Mouse (Mus musculus): ENCODE results near the gene Cacna1c. TPM values are rescaled to one million over a fixed set of nuclear protein-coding genes. Genes with fewer than 3 reads are reported as not detected.
"Not testable (repeated sequence)": the region's sequence is repeated elsewhere in the genome, so short reads cannot be mapped to it uniquely, and the experiment has no call there.

The Cacna1c gene
- polyA plus RNA-seq, 1 experiment from 2014 or later: 7.1 TPM

- no peak overlapping the region for H3K4me2 ChIP-seq (ENCODE audit: low read length)
- no peak overlapping the region for H3K27ac ChIP-seq (replicated peaks; ENCODE audit: low read depth, low read length)
- H3K36me3 ChIP-seq (ENCODE audit: control insufficient read depth, insufficient read depth, low read length): peaks cover 48% of the 10 kb centered on the region
Measured at GRCm38 (mm10) chr6:119217661-119218060, 21.4 kb upstream of the Cacna1c start.

GRCm38 (mm10) chr6:119215040-119215613 lies 18.9 kb upstream of the Cacna1c start:
- DNase-seq (no peak), ATAC-seq (ENCODE audit: low FRiP score, low TSS enrichment) (no peak)
- H3K4me1 ChIP-seq (ENCODE audit: control insufficient read depth, insufficient read depth, low read length): no peaks in the 10 kb centered on the region
- no peaks in the 10 kb centered on the region for H3K9me3 ChIP-seq (ENCODE audit: control insufficient read depth, low read length)
- H3K4me2 ChIP-seq (ENCODE audit: low read length): no peak overlapping the region
- no peak overlapping the region for H3K9ac ChIP-seq (replicated peaks; ENCODE audit: low read length)
- no peaks in the 10 kb centered on the region for H3K27me3 ChIP-seq (ENCODE audit: control insufficient read depth, insufficient read depth, low read length)
- 93% methylated on average over 10 of the region's 10 CpGs for WGBS
- H3K4me3 ChIP-seq (replicated peaks; ENCODE audit: low read depth, low read length): no peak overlapping the region
- peaks cover 46% of the 10 kb centered on the region for H3K36me3 ChIP-seq (ENCODE audit: control insufficient read depth, insufficient read depth, low read length)
- no peak overlapping the region for H3K27ac ChIP-seq (replicated peaks; ENCODE audit: low read depth, low read length)

More at GRCm38 (mm10) chr6:119217661-119218060, 21.4 kb upstream of the Cacna1c start:
- WGBS: 78% methylated on average over 4 of the region's 4 CpGs
- no peak for ATAC-seq (ENCODE audit: low FRiP score, low TSS enrichment)
- no peak overlapping the region for H3K4me3 ChIP-seq (replicated peaks; ENCODE audit: low read depth, low read length)
- no peak overlapping the region for H3K9ac ChIP-seq (replicated peaks; ENCODE audit: low read length)
- no peaks in the 10 kb centered on the region for H3K9me3 ChIP-seq (ENCODE audit: control insufficient read depth, low read length)
- no peaks in the 10 kb centered on the region for H3K4me1 ChIP-seq (ENCODE audit: control insufficient read depth, insufficient read depth, low read length)
- H3K27me3 ChIP-seq (ENCODE audit: control insufficient read depth, insufficient read depth, low read length): no peaks in the 10 kb centered on the region
- DNase-seq: no peak

- WGBS: 87% methylated on average over 6 of the region's 6 CpGs
- no peaks in the 10 kb centered on the region for H3K4me1 ChIP-seq (ENCODE audit: control insufficient read depth, insufficient read depth, low read length)
- DNase-seq (no peak), ATAC-seq (ENCODE audit: low FRiP score, low TSS enrichment) (no peak)
- H3K27ac ChIP-seq (replicated peaks; ENCODE audit: low read depth, low read length): no peak overlapping the region
- no peaks in the 10 kb centered on the region for H3K9me3 ChIP-seq (ENCODE audit: control insufficient read depth, low read length)
- H3K36me3 ChIP-seq (ENCODE audit: control insufficient read depth, insufficient read depth, low read length): peaks cover 46% of the 10 kb centered on the region
- no peak overlapping the region for H3K4me3 ChIP-seq (replicated peaks; ENCODE audit: low read depth, low read length)
- no peak overlapping the region for H3K9ac ChIP-seq (replicated peaks; ENCODE audit: low read length)
- no peak overlapping the region for H3K4me2 ChIP-seq (ENCODE audit: low read length)
- H3K27me3 ChIP-seq (ENCODE audit: control insufficient read depth, insufficient read depth, low read length): no peaks in the 10 kb centered on the region
Measured at GRCm38 (mm10) chr6:119214190-119214589, 18.0 kb upstream of the Cacna1c start.

GRCm38 (mm10) chr6:119213375-119213774 lies 17.2 kb upstream of the Cacna1c start:
- H3K27ac ChIP-seq (replicated peaks; ENCODE audit: low read depth, low read length): no peak overlapping the region
- DNase-seq (no peak), ATAC-seq (ENCODE audit: low FRiP score, low TSS enrichment) (no peak)
- H3K27me3 ChIP-seq (ENCODE audit: control insufficient read depth, insufficient read depth, low read length): no peaks in the 10 kb centered on the region
- no peaks in the 10 kb centered on the region for H3K9me3 ChIP-seq (ENCODE audit: control insufficient read depth, low read length)
- no peak overlapping the region for H3K9ac ChIP-seq (replicated peaks; ENCODE audit: low read length)
- WGBS: 92% methylated on average over 5 of the region's 5 CpGs
- no peaks in the 10 kb centered on the region for H3K4me1 ChIP-seq (ENCODE audit: control insufficient read depth, insufficient read depth, low read length)
- H3K36me3 ChIP-seq (ENCODE audit: control insufficient read depth, insufficient read depth, low read length): peaks cover 44% of the 10 kb centered on the region
- H3K4me2 ChIP-seq (ENCODE audit: low read length): no peak overlapping the region
- no peak overlapping the region for H3K4me3 ChIP-seq (replicated peaks; ENCODE audit: low read depth, low read length)

- not testable (repeated sequence) for H3K27ac ChIP-seq (replicated peaks; ENCODE audit: low read depth, low read length); H3K27me3 ChIP-seq (ENCODE audit: control insufficient read depth, insufficient read depth, low read length); H3K4me1 ChIP-seq (ENCODE audit: control insufficient read depth, insufficient read depth, low read length); H3K9ac ChIP-seq (replicated peaks; ENCODE audit: low read length); DNase-seq; H3K4me3 ChIP-seq (replicated peaks; ENCODE audit: low read depth, low read length); H3K4me2 ChIP-seq (ENCODE audit: low read length); ATAC-seq (ENCODE audit: low FRiP score, low TSS enrichment); H3K9me3 ChIP-seq (ENCODE audit: control insufficient read depth, low read length)
- H3K36me3 ChIP-seq (ENCODE audit: control insufficient read depth, insufficient read depth, low read length): peaks cover 21% of the 10 kb centered on the region
- WGBS: 89% methylated on average over 7 of the region's 7 CpGs
Measured at GRCm38 (mm10) chr6:119206006-119206405, 9.8 kb upstream of the Cacna1c start.

- Histone ChIP-seq H3K4me2 (ENCODE audit: low read length) (no peak overlapping the region), H3K9me3 (ENCODE audit: control insufficient read depth, low read length) (no peaks in the 10 kb centered on the region), H3K36me3 (ENCODE audit: control insufficient read depth, insufficient read depth, low read length) (peaks cover 25% of the 10 kb centered on the region), H3K4me1 (ENCODE audit: control insufficient read depth, insufficient read depth, low read length) (0 out of 2 replicates have a peak, but pooled peaks cover 3% of the 10 kb centered on the region), H3K9ac (replicated peaks; ENCODE audit: low read length) (no peak overlapping the region), H3K4me3 (replicated peaks; ENCODE audit: low read depth, low read length) (no peak overlapping the region), H3K27ac (replicated peaks; ENCODE audit: low read depth, low read length) (no peak overlapping the region), H3K27me3 (ENCODE audit: control insufficient read depth, insufficient read depth, low read length) (no peaks in the 10 kb centered on the region)
- ATAC-seq (ENCODE audit: low FRiP score, low TSS enrichment): no peak
- 54% methylated on average over 3 of the region's 3 CpGs for WGBS
- no peak for DNase-seq
Measured at GRCm38 (mm10) chr6:119204915-119205314, 8.7 kb upstream of the Cacna1c start.

GRCm38 (mm10) chr6:119204286-119204685 lies 8.1 kb upstream of the Cacna1c start:
- H3K36me3 ChIP-seq (ENCODE audit: control insufficient read depth, insufficient read depth, low read length): peaks cover 25% of the 10 kb centered on the region
- 92% methylated on average over 7 of the region's 7 CpGs for WGBS
- ATAC-seq (ENCODE audit: low FRiP score, low TSS enrichment) (no peak), DNase-seq (no peak)
- H3K4me3 ChIP-seq (replicated peaks; ENCODE audit: low read depth, low read length): no peak overlapping the region
- no peak overlapping the region for H3K9ac ChIP-seq (replicated peaks; ENCODE audit: low read length)
- no peaks in the 10 kb centered on the region for H3K9me3 ChIP-seq (ENCODE audit: control insufficient read depth, low read length)
- H3K4me2 ChIP-seq (ENCODE audit: low read length): no peak overlapping the region
- peaks cover 5% of the 10 kb centered on the region; the same call in 1 of the 2 replicates for H3K4me1 ChIP-seq (ENCODE audit: control insufficient read depth, insufficient read depth, low read length)
- H3K27ac ChIP-seq (replicated peaks; ENCODE audit: low read depth, low read length): no peak overlapping the region
- H3K27me3 ChIP-seq (ENCODE audit: control insufficient read depth, insufficient read depth, low read length): no peaks in the 10 kb centered on the region

GRCm38 (mm10) chr6:119201575-119201974 lies 5.4 kb upstream of the Cacna1c start:
- no peak overlapping the region for H3K9ac ChIP-seq (replicated peaks; ENCODE audit: low read length)
- ATAC-seq (ENCODE audit: low FRiP score, low TSS enrichment): no peak
- 95% methylated on average over 4 of the region's 4 CpGs for WGBS

GRCm38 (mm10) chr6:119200362-119200761 lies 4.1 kb upstream of the Cacna1c start:
- H3K9ac ChIP-seq (replicated peaks; ENCODE audit: low read length): no peak overlapping the region
- no peaks in the 10 kb centered on the region for H3K27me3 ChIP-seq (ENCODE audit: control insufficient read depth, insufficient read depth, low read length)
- H3K4me3 ChIP-seq (replicated peaks; ENCODE audit: low read depth, low read length): no peak overlapping the region
- DNase-seq (no peak), ATAC-seq (ENCODE audit: low FRiP score, low TSS enrichment) (no peak)
- H3K4me2 ChIP-seq (ENCODE audit: low read length): no peak overlapping the region
- H3K36me3 ChIP-seq (ENCODE audit: control insufficient read depth, insufficient read depth, low read length): peaks cover 25% of the 10 kb centered on the region
- H3K4me1 ChIP-seq (ENCODE audit: control insufficient read depth, insufficient read depth, low read length): peaks cover 13% of the 10 kb centered on the region
- H3K9me3 ChIP-seq (ENCODE audit: control insufficient read depth, low read length): no peaks in the 10 kb centered on the region
- no peak overlapping the region for H3K27ac ChIP-seq (replicated peaks; ENCODE audit: low read depth, low read length)
- 81% methylated on average over 5 of the region's 5 CpGs for WGBS

More at GRCm38 (mm10) chr6:119201575-119201974, 5.4 kb upstream of the Cacna1c start:
- Histone ChIP-seq H3K27ac (replicated peaks; ENCODE audit: low read depth, low read length) (no peak overlapping the region), H3K4me3 (replicated peaks; ENCODE audit: low read depth, low read length) (no peak overlapping the region), H3K4me1 (ENCODE audit: control insufficient read depth, insufficient read depth, low read length) (peaks cover 15% of the 10 kb centered on the region), H3K9me3 (ENCODE audit: control insufficient read depth, low read length) (no peaks in the 10 kb centered on the region), H3K36me3 (ENCODE audit: control insufficient read depth, insufficient read depth, low read length) (peaks cover 25% of the 10 kb centered on the region), H3K27me3 (ENCODE audit: control insufficient read depth, insufficient read depth, low read length) (no peaks in the 10 kb centered on the region), H3K4me2 (ENCODE audit: low read length) (no peak overlapping the region)
- no peak for DNase-seq

Data from midbrain, embryonic 14.5 days (tissue).